Mouse (Mus musculus) heart, adult 2 months (tissue): ENCODE results near the gene Aif1. TPM values are rescaled to one million over a fixed set of nuclear protein-coding genes. Genes with fewer than 3 reads are reported as not detected.
A peak's percentile ranks its signal among the peaks of the same experiment; 100 is the strongest.

ENCODE experiments used
- DNase-seq, 2 experiments: peaks; one replicate each; pipeline ENCODE4 v3.0.0; 2021
- H3K27ac ChIP-seq: fragments of 200-600 bp; 2 replicates; pipeline ENCODE4 v1.8.1; 2022
- H3K27me3 ChIP-seq: fragments of 200-500 bp; 2 replicates; pipeline ENCODE4 v1.6.1; 2012; ENCODE audit warnings: mild to moderate bottlenecking, low read length, inconsistent platforms, mixed read lengths; ENCODE audit not compliant: control insufficient read depth, insufficient read depth
- H3K36me3 ChIP-seq: fragments of 200-500 bp; 2 replicates; pipeline ENCODE4 v1.6.1; 2012; ENCODE audit warnings: low read length, inconsistent platforms; ENCODE audit not compliant: control insufficient read depth, insufficient read depth
- H3K4me1 ChIP-seq: fragments of 200-500 bp; 2 replicates; pipeline ENCODE4 v1.6.1; 2011; ENCODE audit warnings: low read length; ENCODE audit not compliant: control insufficient read depth, insufficient read depth
- H3K4me3 ChIP-seq: fragments of 200-600 bp; 2 replicates; pipeline ENCODE4 v1.8.1; 2022
- H3K79me2 ChIP-seq: fragments of 200-500 bp; replicated peaks from 2 replicates; pipeline ENCODE4 v1.6.1; 2012; ENCODE audit warnings: mild to moderate bottlenecking, inconsistent platforms, low read length, moderate library complexity, mixed read lengths; ENCODE audit not compliant: control insufficient read depth, insufficient read depth
- H3K9ac ChIP-seq: fragments of 200-500 bp; 2 replicates; pipeline ENCODE4 v1.6.1; 2012; ENCODE audit warnings: low read depth, mild to moderate bottlenecking, control low read depth, inconsistent platforms, low read length, mixed read lengths
- CTCF ChIP-seq: fragments of 200-600 bp; IDR thresholded peaks from 2 replicates; pipeline ENCODE4 v1.8.1; 2022; ENCODE audit warnings: antibody characterized with exemption, mild to moderate bottlenecking, moderate library complexity
- EP300 ChIP-seq: fragments of 200-500 bp; IDR thresholded peaks from 2 replicates; pipeline ENCODE4 v1.6.1; 2011; ENCODE audit warnings: low read depth, low read length, control low read depth; ENCODE audit not compliant: insufficient read depth
- POLR2A ChIP-seq: fragments of 200-500 bp; IDR thresholded peaks from 2 replicates; pipeline ENCODE4 v1.6.1; 2011; ENCODE audit warnings: mild to moderate bottlenecking, low read depth, low read length, control low read depth; ENCODE audit not compliant: insufficient read depth
- WGBS: fragments of 180-500 bp; shearing (Covaris S2); methylation state at CpG from one replicate; pipeline ENCODE4 v1.1.7; 2018; 5-methylcytosine and 5-hydroxymethylcytosine counted together
- intact Hi-C: fragments of 180-260 bp; cut with DNase I; formaldehyde crosslinking; loops from one replicate; pipeline ENCODE4 v1.15.1; 2025
- long read RNA-seq: library from polyadenylated mRNA; stranded (forward); transcript quantifications from one replicate; pipeline ENCODE4 v2.0.0, GENCODE M21; 2021
- polyA plus RNA-seq: library from polyadenylated mRNA; depleted of rRNA; stranded (reverse); fragments of >200 nt; gene quantifications from 2 replicates; pipeline ENCODE4 v1.2.3, GENCODE M21; 2012; rRNA removed
- total RNA-seq, 2 experiments: library from RNA; stranded (reverse); gene quantifications; 2 replicates each; pipeline ENCODE4 v1.2.3; 2021

The Aif1 gene
- total RNA-seq (1 to 10 TPM; 2.9 to 3.9 TPM), polyA plus RNA-seq (1.5 and 2.0 TPM in 2 replicates)
- long read RNA-seq, partial matches to known transcripts: 0 of 3 reads
- long read RNA-seq, other reads (novel, unspliced or antisense): 0 of 3 reads

GRCm38 (mm10) chr17:35175968-35176367, at the start of gene Aif1:
Gene Aif1, minus strand, starts transcription at chr17:35176068.
- H3K36me3 ChIP-seq: no peaks in the 10 kb centered on the region
- no peaks in the 10 kb centered on the region for H3K4me1 ChIP-seq
- H3K4me3 ChIP-seq: no peak within 1 kb of the TSS
- no peak within 1 kb of the TSS for H3K27ac ChIP-seq
- intact Hi-C loops: no loop called here
- WGBS: 63% methylated on average over 2 of the region's 2 CpGs
- no peak within 1 kb of the TSS for H3K9ac ChIP-seq
- H3K79me2 ChIP-seq: no peaks in the 10 kb centered on the region
- no peaks in the 10 kb centered on the region for H3K27me3 ChIP-seq
- TF ChIP-seq EP300 (no peak), CTCF (no peak), POLR2A (no peak)
- no peak for DNase-seq

DNA sequence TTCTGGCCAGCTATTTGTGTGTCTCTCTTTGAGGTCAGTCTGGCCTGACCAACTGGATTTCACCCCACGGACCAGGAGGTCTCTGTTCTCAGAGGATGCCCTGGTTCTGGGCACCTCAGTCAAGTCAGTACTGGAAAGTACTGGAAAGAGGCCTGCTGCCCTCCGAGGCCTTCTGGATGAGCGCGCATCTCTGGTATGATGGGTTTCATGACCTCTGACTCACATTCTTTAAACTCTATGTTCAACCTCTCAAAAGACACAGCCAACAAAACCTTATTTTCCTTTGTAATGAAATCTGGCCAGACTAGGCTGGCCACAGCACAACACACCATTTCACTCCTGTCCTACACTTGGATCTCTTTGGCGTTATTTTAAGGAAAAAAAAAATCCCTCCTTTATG, 49.6 kb upstream of the Aif1 start:
- H3K27ac ChIP-seq: no peak overlapping the region
- no peak for DNase-seq
- 89% methylated on average over 5 of the region's 5 CpGs for WGBS
- H3K36me3 ChIP-seq: no peaks in the 10 kb centered on the region
- H3K4me1 ChIP-seq: peaks cover 2% of the 10 kb centered on the region; the same call in 1 of the 2 replicates
- H3K27me3 ChIP-seq: no peaks in the 10 kb centered on the region
- peaks cover 2% of the 10 kb centered on the region; the same call in 1 of the 2 replicates for H3K79me2 ChIP-seq
- no peak overlapping the region for H3K4me3 ChIP-seq
- intact Hi-C loops: no loop called here
- no peak overlapping the region for H3K9ac ChIP-seq
- no peak for TF ChIP-seq POLR2A
- TF ChIP-seq CTCF: no peak
- no peak for TF ChIP-seq EP300

DNA sequence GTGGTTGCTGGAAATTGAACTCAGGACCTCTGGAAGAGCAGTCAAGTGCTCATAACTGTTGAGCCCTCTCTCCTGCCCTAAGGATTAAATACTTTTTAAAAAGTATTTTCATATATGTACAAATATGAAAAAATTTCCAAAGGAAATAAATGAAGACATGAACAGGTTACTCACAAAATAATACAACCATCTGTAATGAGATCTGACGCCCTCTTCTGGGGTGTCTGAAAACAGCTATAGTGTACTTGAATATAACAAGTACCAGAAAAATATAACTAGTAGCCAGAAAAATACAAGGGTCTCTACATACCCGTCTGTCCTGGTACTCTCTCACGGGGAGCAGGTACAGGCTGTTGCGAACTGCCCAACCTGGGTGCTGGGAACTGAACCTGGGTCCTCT, 48.8 kb upstream of the Aif1 start:
- WGBS: 97% methylated on average over 4 of the region's 4 CpGs
- no peak for DNase-seq

GRCm38 (mm10) chr17:35222299-35222698, 46.4 kb upstream of the Aif1 start:
- WGBS: 43% methylated on average over 6 of the region's 6 CpGs
- Histone ChIP-seq H3K4me1 (peaks cover 18% of the 10 kb centered on the region), H3K4me3 (no peak overlapping the region), H3K79me2 (0 out of 2 replicates have a peak, but pooled peaks cover 1% of the 10 kb centered on the region), H3K27me3 (no peaks in the 10 kb centered on the region), H3K9ac (peak overlapping the region; percentile 43), H3K27ac (peak overlapping the region; percentile 67), H3K36me3 (peaks cover 3% of the 10 kb centered on the region; the same call in 1 of the 2 replicates)
- peak; percentile 35 to 44 for DNase-seq
- intact Hi-C loops: no loop called here
- TF ChIP-seq EP300 (no peak), CTCF (no peak), POLR2A (no peak)

More for the DNA sequence above, 48.8 kb upstream of the Aif1 start:
- TF ChIP-seq CTCF (no peak), EP300 (no peak), POLR2A (no peak)
- H3K4me3 ChIP-seq: no peak overlapping the region
- 0 out of 2 replicates have a peak, but pooled peaks cover 1% of the 10 kb centered on the region for H3K79me2 ChIP-seq
- H3K27ac ChIP-seq: no peak overlapping the region
- no peaks in the 10 kb centered on the region for H3K36me3 ChIP-seq
- peaks cover 8% of the 10 kb centered on the region for H3K4me1 ChIP-seq
- H3K27me3 ChIP-seq: no peaks in the 10 kb centered on the region
- no peak overlapping the region for H3K9ac ChIP-seq
- intact Hi-C loops: no loop called here

- Histone ChIP-seq H3K27ac (peak within 1 kb of the TSS; percentile 87), H3K9ac (peak within 1 kb of the TSS; percentile 58), H3K4me1 (peaks cover 18% of the 10 kb centered on the region), H3K27me3 (no peaks in the 10 kb centered on the region), H3K79me2 (no peaks in the 10 kb centered on the region), H3K36me3 (peaks cover 3% of the 10 kb centered on the region; the same call in 1 of the 2 replicates), H3K4me3 (peak within 1 kb of the TSS; percentile 34)
- TF ChIP-seq POLR2A: 0 out of 2 replicates have a peak, but pooled peaks have one; percentile 39
- TF ChIP-seq CTCF: no peak
- TF ChIP-seq EP300: no peak
- WGBS: 36% methylated on average over 28 of the region's 28 CpGs
- intact Hi-C loops: no loop called here
- peak; percentile 73 to 78 for DNase-seq
These were observed 44.5 kb upstream of the Aif1 start, which contains the start of gene Gm16181 for GRCm38 (mm10) chr17:35220156-35220952. Gene Gm16181, plus strand, starts transcription at chr17:35220834.
